Mouse (Mus musculus) heart, postnatal 36 days (tissue): ENCODE measurements at regions not wholly inside any gene's neighbourhood (a gene's known extent, or its start where the extent isn't known, plus 50 kb on each side); places are given as distances from the start of the nearest gene placed in this dataset.

ENCODE experiments used
- DNase-seq, 2 experiments: peaks; one replicate each; pipeline ENCODE4 v3.0.0; 2021 to 2022
- intact Hi-C: fragments of 180-260 bp; cut with DNase I; formaldehyde crosslinking; loops from one replicate; pipeline ENCODE4 v1.15.1; 2025

DNA sequence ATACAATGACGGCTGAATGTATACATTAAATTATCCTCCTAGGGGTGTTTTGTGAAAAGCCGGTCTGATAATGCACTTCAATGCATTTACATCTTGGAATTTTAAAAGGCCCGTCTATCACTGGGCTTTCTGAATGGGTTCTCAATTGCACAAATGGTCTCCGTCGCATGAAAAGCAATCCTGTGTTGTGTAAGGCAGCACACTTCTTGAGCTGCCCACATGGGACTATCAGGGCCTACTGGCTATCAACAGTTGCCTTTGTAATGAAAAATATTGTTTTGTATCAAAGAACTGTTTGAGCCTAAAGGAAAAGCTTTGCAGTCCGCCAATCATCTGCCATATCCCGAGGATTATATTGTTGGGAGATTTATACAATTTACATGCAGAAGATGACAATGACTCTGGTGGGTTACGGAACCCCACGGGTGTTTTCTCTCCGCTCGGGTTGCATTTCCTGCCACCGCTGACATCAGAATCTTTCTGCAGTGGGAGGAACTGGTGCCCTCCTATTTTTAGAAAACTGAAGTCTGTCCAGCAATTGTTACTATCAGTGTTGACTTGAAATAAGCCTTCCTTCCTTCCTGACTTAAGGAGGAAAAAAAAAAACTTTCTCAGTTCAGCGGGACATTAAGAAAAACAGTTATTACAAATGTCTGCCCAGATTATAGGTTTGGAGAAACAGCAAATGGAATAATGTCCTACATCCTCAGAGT is 118.7 kb downstream of the Tmem26 start:
- intact Hi-C loops: loop anchor here (1.0 kb wide), 1 partner anchor 48 kb away; no protein-coding TSS in a partner anchor
- peak; percentile 22 to 28 for DNase-seq

DNA sequence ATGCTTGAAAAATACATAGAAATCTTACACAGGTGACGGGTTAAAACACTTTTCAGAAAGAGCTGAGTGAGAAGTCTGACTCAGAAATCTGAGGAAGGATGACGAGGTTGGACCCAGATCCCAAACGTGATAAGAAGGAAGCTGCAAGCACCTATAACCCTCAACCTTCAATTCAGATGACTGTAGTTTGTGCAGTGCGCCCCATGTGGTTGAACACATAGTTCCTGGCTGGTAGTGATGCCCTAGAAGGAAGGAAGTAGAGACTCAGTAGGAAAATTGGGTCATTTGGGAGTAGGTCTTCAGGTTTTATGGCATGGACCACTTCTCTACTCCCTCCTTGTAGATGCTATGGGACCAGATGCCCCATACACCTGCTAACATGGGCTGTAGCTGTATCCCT is 120.6 kb downstream of the Tmem26 start:
- DNase-seq: no peak
- intact Hi-C loops: loop anchor here (2.0 kb wide), 1 partner anchor 23 kb away; no protein-coding TSS in a partner anchor

DNA sequence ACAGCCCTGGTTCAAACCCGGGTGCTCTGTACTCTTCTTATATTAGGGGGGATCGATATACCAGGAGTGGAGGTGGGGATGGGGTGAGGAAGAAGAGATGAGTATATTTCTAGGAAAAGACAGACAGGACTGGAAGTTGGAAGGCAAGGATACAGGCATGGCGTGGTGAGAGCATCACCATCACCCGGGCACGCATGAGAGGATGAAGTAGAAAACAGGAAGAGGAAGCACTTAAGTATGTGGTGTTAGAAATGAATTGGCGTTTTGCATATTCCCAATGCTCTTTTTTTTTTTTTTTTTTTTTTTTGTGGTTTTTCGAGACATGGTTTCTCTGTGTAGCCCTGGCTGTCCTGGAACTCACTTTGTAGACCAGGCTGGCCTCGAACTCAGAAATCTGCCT is 121.2 kb downstream of the Tmem26 start:
- DNase-seq: no peak
- intact Hi-C loops: loop anchor here (2.0 kb wide), 1 partner anchor 22 kb away; no protein-coding TSS in a partner anchor

GRCm38 (mm10) chr10:68851153-68851552 is 127.7 kb downstream of the Tmem26 start:
- DNase-seq: no peak
- intact Hi-C loops: no loop called here

DNA sequence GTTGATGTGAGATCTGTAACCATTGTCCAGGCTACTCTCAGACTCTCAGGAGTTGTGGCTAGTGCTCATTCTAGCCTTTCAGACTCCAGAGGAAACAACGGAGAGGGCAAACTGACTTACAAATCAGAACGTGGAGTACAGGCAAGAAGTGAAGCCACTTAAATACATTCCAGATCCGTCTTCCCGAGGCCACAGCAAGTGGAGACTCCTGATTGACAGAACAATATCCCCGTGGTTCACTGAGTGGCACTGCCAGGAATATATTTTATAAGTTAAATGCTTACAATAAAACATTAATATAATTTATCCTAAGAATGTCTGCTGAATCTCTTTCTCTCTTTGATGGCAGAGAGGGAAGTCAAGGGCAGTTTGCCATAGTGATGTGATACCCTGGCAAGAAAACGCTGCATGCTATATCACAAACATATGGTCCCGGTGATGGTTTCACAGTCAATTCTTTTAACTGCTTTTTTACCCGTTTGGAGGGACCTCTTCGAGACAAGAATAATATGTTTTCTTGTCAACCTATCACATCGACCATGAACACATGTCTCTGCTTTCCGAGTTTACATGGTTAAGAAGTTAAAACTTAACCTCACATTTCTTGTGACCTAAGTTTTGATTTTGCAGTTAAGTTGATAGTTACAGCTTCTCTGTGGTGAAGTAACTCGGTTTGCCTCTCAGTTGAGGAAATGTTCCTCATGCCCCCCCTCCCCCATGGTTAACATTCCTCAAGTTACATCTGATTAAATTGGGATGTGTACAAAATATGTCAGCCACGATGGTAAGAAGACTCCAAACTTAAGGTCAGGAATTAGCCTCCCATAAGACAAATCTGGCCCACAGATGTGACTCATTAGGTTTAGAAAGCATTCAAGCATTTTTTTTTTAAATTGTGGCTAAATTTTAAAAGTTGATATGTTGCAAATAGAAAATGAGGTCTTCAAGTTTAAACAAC is 132.8 kb downstream of the Tmem26 start:
- intact Hi-C loops: no loop called here
- no peak for DNase-seq

GRCm38 (mm10) chr10:68864606-68865378 is 141.3 kb downstream of the Tmem26 start:
- peak; percentile 3 to 11 for DNase-seq
- intact Hi-C loops: no loop called here

- intact Hi-C loops: loop anchor here (2.0 kb wide), 1 partner anchor 21 kb away; no protein-coding TSS in a partner anchor
Measured at GRCm38 (mm10) chr10:68865776-68866175, 142.3 kb downstream of the Tmem26 start.

DNA sequence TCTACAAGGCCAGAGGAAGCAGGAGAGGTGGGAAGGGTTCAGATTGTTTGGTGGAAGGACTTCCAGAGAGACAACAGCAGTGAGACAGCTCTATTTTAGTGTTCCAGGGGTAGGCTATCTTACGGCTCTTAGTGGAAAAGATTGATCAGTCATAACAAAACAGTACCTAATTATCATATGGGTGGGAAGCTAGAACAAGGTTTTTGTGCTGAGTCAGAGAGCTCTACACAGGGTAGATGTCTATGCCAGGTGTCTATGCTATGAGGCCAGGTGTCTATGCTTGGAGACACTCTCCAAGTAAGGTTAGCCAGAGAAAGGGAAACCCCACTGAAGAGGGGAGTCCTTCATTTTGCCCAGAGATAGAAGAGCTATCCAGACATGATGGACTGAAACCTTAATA is 143.9 kb downstream of the Tmem26 start:
- intact Hi-C loops: loop anchor here (2.0 kb wide), 1 partner anchor 23 kb away; no protein-coding TSS in a partner anchor
- DNase-seq: no peak

More at GRCm38 (mm10) chr10:68865776-68866175, 142.3 kb downstream of the Tmem26 start:
- DNase-seq: no peak

DNA sequence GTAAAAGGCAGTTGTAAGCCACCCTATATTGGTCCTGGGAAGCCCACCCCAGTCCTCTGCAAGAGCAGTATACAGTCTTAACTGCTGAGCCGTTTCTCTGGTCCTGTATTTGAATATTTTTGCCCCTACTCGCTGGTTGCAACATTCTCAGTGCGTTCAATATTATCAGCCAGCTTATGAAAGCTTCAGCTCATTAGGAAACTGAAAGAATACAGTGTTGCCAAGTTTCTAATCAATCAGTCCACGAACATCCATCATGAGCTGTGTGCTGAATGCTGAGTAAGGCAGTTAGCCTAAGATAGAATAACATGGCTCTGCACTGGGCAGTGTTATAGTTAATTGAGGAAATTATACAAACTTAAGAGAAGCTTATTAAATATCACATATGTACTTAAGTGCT is 148.7 kb downstream of the Tmem26 start:
- intact Hi-C loops: no loop called here
- no peak for DNase-seq

DNA sequence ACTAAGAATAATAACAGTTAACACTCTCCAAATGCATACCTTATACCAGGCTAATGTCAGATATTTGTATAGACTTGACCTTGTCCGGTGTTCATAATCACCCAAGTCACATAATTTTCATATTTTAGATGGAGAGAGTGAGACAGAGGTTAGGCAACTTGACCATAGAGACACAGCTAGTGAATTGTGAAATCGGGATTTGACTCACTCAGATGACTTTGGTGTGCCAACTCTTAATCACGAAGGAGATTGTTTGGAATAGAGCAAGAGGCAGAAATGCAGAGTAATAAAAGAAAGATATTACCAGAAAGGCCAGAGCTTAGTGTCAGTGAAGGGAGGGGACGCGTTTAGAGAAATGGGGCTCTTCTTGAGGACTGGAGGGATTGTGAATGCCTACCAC is 152.2 kb downstream of the Tmem26 start:
- no peak for DNase-seq

DNA sequence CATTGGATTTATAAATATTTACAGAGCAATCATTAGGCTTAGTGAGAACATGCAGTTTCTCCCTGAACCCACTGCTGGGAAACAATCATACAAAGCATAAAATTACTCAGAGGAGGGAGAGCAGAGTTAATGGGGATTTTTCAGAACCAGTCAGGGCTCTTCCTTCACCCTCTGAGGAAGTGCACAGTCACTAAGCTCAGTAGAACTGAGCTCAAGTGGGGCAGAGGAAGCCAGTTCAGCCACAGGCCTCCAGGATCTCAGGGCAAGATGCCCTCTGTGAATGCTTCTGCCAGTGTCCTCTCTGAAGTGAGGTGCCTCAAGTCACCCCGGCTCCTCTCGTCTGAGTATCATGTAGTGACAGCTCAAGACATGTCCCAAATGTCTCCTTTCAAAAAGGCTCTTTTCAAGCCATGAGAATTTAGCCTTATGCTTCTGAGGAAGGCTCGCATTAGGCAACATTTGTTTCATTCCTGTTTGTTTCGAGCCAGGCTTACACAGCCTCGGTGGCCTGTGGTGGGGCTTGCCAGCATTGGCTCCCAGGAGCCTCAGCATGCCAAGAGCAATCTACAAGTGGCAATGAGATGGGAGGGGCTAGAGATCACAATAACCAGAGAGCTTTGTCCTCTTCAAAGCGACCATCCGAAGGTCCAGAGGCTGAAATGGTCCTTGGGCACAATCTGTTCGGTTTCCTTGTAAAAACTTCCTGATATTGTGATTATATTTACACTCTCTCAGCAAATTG is 169.8 kb downstream of the Tmem26 start:
- intact Hi-C loops: no loop called here
- peak; percentile 33 to 36 for DNase-seq

More for the DNA sequence above, 152.2 kb downstream of the Tmem26 start:
- intact Hi-C loops: no loop called here

DNA sequence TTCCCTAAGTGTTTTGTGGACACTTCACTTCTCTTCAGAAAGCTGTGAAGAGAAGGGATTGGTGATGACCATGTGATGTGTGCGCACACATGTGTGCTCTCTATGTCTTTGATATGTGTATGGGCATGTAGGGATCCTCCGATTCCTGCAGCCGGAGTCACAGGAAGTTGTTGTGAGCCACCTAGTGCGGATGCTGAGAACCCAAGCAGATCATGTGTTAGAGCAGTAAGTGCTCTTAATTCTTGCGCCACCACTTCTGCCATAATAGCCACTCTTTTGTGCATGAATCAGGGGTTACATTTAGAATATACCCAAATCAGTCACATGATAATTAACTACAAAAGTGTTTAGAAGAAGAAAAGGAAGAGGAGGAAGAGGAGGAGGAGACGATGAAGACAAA is 170.7 kb downstream of the Tmem26 start:
- DNase-seq: no peak
- intact Hi-C loops: no loop called here

GRCm38 (mm10) chr10:68897524-68897923 is 174.1 kb downstream of the Tmem26 start:
- peak; percentile 15 to 23 for DNase-seq
- intact Hi-C loops: no loop called here

DNA sequence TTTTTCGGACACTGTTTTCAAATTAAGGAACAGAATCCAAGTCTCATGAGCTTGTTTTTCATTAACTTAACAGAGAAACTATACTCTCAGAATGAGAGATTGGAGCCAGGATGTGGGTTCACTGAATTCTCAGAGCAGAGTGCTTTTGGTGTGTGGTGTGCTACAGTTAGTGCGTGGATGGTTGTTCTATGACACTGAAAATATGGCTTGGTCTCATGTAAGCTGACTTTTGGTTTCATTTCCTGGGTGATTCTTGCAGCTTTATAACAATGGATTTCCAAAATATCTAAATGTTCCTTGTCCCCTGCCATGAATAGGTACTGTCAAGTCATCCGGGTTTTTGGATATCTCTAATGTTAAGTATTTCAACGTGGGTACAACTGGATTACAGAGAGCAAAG is 177.7 kb downstream of the Tmem26 start:
- DNase-seq: no peak
- intact Hi-C loops: loop anchor here (5.0 kb wide), 2 partner anchors 109 to 289 kb away; no protein-coding TSS in a partner anchor

DNA sequence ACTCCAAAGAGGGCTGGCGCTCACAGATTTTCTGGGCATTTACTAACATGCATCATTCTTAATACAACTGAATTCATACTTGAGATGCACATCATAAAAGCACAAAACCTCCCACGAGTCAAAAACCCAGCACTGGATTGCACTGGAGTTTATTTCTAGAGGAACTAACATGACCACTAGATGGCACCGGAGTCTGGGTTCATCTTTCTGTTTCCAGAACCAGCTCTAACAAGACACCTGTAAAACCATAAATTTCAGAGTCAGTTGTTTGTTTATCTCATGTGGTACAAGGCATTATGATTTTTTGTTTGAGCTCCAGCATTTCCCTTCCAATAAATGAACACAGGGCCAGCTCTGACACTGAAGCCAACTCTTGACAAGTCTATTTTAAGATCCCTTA is 179.2 kb downstream of the Tmem26 start:
- intact Hi-C loops: loop anchor here (1.0 to 5.0 kb wide), 5 partner anchors 76 to 418 kb away; no protein-coding TSS in a partner anchor
- peak; percentile 34 to 40 for DNase-seq

- intact Hi-C loops: loop anchor here (5.0 kb wide), 2 partner anchors 112 to 292 kb away; no protein-coding TSS in a partner anchor
- DNase-seq: no peak
Measured at GRCm38 (mm10) chr10:68904337-68904736, 180.9 kb downstream of the Tmem26 start.

- intact Hi-C loops: loop anchor here (2.0 to 5.0 kb wide), 2 partner anchors 69 to 441 kb away; no protein-coding TSS in a partner anchor
Measured at GRCm38 (mm10) chr10:68908236-68908635, 184.8 kb downstream of the Tmem26 start.

GRCm38 (mm10) chr10:68909018-68909417 is 185.6 kb downstream of the Tmem26 start:
- intact Hi-C loops: loop anchor here (2.0 to 5.0 kb wide), 2 partner anchors 70 to 442 kb away; no protein-coding TSS in a partner anchor

More at GRCm38 (mm10) chr10:68908236-68908635, 184.8 kb downstream of the Tmem26 start:
- peak; percentile 52 to 72 for DNase-seq

DNA sequence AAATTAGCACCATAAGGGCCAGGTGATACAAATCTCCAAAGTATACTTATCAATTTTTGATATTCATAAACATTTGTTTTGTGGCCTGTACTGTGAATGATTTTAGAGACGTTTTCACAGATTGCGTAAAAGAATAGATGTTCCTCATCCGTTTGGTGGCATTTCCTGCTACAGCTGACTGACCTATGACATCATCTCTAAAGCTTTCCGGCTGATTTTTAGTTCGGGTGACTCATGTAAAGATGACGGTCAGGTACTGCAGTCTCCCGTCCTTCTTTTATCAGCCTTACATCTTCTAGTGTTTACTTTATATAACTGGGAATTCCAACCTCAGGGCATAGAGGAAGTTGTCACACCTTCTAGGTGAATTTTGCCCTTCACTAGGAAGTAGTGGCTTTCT is 192.7 kb downstream of the Tmem26 start:
- intact Hi-C loops: no loop called here
- DNase-seq: no peak

More at GRCm38 (mm10) chr10:68909018-68909417, 185.6 kb downstream of the Tmem26 start:
- DNase-seq: no peak
